Mouse (Mus musculus): ENCODE results near the gene Hdac8.

Hdac8 gene

DNA sequence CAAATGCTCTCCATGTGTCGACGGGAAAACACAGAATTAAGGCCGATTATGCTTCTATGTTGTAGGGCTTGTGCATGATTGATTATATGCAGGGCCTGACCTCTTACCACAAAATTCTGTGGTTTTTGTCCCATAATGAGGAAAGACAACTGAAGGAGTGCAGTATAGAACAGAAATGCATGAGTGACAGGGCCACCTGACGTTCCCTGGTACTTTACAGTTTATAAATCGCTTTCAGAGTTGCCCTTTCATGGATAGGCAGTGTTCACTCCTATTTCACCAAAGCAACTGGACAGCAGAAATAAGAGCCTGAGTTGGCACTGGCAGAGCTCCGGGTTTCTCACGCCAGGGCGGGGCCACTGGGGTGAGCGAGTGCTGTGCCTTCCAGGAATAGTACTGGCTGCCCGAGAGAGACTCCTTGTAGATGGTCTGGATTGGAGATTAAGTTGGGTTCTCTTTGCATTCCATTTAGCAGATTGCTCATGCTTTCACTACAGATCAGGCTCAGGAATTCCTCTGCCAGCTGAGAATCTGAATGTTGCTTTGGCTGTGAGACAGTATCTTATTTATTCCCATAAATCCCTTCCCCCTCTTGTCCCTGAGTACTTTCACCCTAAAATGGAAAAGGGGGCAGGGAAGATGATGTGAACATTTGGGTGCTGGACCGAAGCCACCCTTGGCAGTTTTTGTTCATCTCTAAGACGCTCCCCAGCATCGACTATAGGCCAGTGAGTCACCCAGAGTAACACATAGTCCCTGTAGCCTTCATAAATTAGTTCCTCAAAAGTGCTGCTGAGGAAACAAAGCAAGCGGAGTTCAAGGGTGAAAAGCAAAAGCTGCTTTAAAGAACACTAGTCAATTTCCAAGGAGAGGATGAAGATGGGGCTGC is 155.1 kb downstream of the Hdac8 start:
- ChIA-PET CTCF (no interaction called here), POLR2A (no interaction called here)

DNA sequence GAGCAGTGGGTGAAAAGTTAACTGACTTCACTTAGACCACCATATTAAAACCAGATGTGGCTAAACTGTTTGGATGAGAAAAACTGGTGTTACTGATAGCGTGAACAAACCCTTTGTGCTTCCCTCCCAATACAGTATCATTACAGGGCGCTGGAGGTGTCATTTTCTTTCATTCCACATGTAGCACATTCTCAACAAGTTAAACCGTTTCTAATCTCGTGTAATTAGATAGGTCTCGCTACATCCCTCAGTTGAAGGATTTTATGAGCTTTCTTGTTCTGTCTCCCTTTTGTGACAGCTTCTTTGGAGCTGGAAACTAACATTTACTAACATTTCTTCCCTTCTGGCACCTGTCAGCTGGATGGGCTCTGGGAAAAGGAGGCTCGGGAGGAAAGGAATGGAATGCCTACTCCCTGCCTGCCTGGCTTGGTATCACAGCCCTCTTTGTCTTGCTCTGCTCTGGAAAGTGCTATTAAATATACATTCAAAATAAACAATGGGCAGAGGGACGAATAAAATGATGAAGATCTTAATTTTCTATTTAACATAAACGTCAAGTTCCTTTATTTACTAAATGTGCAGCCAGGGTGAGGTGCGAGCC is 156.2 kb downstream of the Hdac8 start:
- POLR2A ChIA-PET, result interaction anchor here in 1 of 4 experiments (0.6 kb wide), 1 partner anchor 8 kb away, joined by 3 read pairs; no protein-coding TSS in a partner anchor
- CTCF ChIA-PET, result interaction anchor here in 1 of 4 experiments (0.6 kb wide), 1 partner anchor 288 kb away, joined by 3 read pairs; no protein-coding TSS in a partner anchor

DNA sequence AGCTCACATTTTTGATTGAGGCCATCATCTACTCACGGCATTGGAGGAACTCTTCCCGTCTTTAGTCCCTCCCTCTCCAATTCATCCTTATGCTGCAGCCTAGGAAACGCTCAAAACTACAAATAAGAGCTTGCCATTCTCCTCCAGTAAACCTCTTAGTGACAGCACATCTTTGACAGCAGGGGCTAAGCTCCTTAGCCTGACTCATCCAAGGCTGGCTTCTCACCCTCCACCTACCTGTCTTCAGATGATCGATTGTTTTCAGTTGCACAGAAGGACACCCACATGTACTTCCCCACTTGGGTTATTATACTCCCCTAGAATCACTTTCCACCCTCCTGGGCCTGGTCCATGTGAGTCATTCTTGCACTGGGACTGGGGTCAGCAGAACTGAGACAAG is 163.5 kb downstream of the Hdac8 start:
- ChIA-PET POLR2A (no interaction called here), CTCF (interaction anchor here in 1 of 4 experiments (0.6 kb wide), 1 partner anchor 22 kb away, joined by 4 read pairs; no protein-coding TSS in a partner anchor)

DNA sequence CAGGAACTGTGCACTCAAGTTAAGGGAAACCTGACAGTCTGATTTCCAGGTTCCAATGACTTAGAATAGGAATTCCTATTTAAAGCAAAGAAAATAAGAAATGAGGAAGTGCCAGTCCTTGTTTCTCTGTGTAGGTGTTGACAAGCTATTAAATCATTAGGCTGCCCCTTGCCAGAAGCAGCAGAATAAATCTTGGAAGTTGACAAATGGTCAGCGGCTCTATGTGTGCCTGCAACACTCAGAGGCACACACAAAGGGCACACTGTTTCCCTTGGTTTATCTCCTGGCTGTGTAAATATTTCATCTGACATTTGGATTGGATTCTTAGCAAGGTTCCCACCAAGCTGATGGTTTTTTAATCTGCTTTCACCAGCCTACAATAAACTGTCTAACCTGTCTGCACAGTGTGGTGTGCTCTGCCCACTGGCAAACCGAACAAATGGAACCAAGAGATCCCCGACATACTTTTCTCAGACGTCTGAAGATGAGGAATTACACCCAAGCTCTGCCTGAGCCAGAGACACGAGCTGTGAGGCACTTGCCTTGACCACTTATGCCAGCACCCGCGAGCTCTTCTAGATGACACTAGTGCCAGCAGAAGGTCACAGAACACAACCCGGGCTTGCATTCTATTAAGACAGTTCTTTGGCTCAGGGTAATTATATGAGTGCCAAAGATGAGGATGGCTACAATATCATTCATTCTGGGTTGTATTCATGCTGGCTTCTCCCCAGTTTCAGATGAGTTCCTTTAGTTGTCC is 165.6 kb downstream of the Hdac8 start:
- POLR2A ChIA-PET, result interaction anchor here in 2 of 4 experiments (0.7 kb wide), 2 partner anchors 19 to 907 kb away, joined by 3 read pairs; no protein-coding TSS in a partner anchor

DNA sequence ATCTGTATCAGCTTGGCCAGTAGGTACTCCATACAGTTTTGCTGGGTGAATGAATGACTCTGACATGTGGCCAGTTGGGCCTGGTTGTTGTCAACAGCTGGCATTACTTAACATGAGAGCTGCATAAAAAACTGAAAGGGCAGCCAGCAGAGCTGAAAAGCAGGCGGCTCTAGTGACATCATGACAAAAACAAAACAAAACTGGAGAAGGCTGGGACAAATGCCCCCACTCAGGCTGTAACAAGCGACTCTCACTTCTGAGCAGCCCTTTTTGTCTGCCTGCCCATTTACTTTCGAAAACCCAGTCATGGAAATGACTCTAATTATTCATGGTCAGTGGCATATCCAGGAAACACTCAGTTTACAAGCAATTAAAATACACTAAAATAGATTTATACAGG is 185.5 kb downstream of the Hdac8 start:
- ChIA-PET CTCF (interaction anchor here in 1 of 4 experiments (0.6 kb wide), 1 partner anchor 22 kb away, joined by 4 read pairs; no protein-coding TSS in a partner anchor), POLR2A (interaction anchor here in 2 of 4 experiments (0.6 to 0.7 kb wide), 2 partner anchors 20 to 68 kb away, joined by 3 to 4 read pairs; no protein-coding TSS in a partner anchor)

More for the DNA sequence above, 165.6 kb downstream of the Hdac8 start:
- CTCF ChIA-PET, result no interaction called here

DNA sequence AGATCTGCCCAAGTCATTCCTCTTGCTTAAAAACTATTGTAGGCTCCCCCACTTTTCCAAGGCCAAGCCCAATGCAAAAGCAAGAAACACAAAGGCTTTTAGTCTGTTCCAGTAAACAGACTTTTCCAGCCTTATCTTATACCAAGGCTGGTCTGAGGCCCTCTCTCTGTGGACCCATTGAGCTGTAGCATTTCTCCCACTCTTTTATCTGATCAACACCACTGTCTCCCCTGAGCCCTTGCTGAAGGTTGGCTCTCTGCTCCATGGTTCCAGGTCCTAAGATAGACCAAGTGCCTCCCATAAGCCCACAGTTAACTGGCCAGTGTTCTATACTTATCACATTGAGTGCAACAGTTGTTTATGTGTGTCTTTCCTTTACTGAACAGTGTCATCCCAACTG is 185.9 kb downstream of the Hdac8 start:
- POLR2A ChIA-PET, result interaction anchor here in 2 of 4 experiments (0.7 to 1.0 kb wide), 2 partner anchors 14 to 68 kb away, joined by 3 to 4 read pairs; no protein-coding TSS in a partner anchor
- CTCF ChIA-PET, result interaction anchor here in 1 of 4 experiments (0.6 kb wide), 1 partner anchor 22 kb away, joined by 4 read pairs; no protein-coding TSS in a partner anchor

DNA sequence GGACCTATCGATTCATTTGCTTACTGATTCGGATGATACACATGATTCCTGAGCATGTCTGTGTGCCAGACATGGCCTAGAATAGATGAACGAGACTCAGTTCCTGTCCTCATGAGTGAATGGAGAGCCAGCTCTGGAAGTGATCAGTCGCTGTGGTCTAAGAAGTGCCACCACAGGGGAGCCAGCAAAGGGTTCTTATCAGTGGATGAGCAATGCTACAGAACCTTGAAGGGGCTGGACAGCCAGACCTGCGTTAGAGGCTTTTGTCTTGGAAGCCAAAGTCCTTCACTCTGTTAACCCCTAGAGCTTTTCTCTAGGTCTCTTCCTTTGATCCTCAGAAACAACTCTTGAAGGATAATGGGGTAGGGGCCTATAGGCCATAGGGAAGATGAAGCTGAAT is 186.4 kb downstream of the Hdac8 start:
- ChIA-PET POLR2A (interaction anchor here in 1 of 4 experiments (1.0 kb wide), 1 partner anchor 13 kb away, joined by 3 read pairs; no protein-coding TSS in a partner anchor), CTCF (no interaction called here)

DNA sequence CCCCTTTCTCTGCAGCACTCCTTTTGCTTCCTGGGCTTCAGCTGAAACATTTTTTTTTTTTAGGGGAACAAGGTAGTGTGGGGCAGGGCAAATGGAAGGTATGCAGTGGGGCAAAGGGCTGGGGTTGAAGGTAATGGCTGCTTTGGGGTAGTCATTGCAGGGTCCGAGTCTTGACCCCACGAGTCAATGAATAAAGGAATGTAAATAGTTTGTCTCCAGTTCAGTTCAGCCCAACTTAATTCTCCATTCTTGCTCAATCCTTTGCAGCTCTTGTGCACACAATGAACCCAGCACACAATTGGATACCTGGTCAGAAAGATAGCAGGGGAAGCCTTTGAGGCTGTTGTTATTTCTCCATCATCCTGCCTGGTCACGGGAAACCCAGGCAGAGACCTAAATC is 194.0 kb downstream of the Hdac8 start:
- ChIA-PET CTCF (no interaction called here), POLR2A (interaction anchor here in 1 of 4 experiments (1.2 kb wide), 1 partner anchor 59 kb away, joined by 4 read pairs; the partner anchor contains the start of gene Cited1)

DNA sequence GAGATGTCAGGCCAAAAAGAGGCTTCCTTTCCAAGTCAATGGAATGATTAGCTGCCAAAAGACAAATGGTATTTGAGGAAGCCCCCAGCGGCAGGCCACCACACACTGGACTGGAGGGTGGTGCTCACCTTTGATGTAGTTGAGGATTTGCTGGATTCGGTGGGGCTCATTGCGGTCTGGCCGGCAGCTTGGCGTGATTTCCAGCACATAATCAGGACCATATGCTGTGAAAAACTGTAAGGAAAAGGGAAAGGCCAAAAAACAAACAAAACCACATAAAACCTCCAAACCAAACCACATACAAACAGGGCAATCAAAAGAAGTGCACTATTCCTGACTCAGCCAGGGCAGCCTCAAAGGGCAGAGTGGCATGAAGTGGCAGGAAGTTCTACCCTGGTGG is 197.6 kb downstream of the Hdac8 start:
- ChIA-PET POLR2A (interaction anchor here in 1 of 4 experiments (0.6 kb wide), 1 partner anchor 25 kb away, joined by 3 read pairs; no protein-coding TSS in a partner anchor), CTCF (no interaction called here)

DNA sequence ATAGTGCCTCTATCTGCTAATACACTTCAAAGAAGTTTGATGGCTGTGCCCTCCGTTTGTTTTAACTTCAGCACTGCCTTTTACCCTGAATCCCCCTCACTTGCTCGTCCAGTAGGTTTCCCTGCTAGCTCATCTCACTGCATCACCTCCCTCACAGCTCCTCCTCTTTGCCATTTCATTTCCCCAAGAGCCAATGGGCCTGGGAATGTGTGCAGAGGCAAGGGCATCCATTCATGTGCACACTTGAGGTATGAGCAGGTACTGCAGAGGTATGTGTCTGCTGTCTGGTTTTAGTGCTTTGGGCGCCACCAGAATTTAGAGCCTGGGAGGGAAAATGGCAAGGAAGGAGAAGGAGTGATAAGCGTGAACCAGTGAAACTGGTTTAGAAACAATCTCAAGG is 199.4 kb downstream of the Hdac8 start:
- CTCF ChIA-PET, result interaction anchor here in 1 of 4 experiments (0.7 kb wide), 1 partner anchor 381 kb away, joined by 6 read pairs; no protein-coding TSS in a partner anchor
- POLR2A ChIA-PET, result interaction anchor here in 3 of 4 experiments (1.2 to 2.0 kb wide), 6 partner anchors 13 to 187 kb away, joined by 3 to 15 read pairs (median 3); partner anchors contain the start of genes Cited1 (in 2 of the 3) and Pin4 (in 1 of the 3)

DNA sequence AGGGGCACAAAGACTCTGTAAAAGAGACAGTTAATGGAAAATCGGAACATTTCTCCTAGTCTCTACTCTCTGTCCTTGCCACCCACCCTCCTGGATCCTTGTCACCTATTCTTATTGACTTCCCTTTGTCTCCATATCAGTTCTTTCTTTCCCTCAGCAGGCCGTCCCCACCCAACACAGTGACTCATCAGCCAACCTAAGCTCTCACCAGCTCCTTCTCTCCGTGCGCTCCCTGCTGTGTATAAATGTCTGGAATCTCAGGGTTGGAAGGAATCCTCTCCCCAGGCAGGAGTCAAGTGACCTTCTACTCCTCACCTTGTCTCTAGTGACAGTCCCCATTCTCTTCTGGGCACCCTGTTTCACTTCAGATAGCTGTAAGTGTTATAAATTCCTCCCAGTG is 200.2 kb downstream of the Hdac8 start:
- CTCF ChIA-PET, result interaction anchor here in 2 of 4 experiments (0.6 to 0.9 kb wide), 2 partner anchors 85 to 363 kb away, joined by 3 read pairs; no protein-coding TSS in a partner anchor
- POLR2A ChIA-PET, result interaction anchor here in 3 of 4 experiments (0.5 to 2.0 kb wide), 9 partner anchors 12 to 186 kb away, joined by 3 to 15 read pairs (median 3); partner anchors contain the start of genes Cited1 (in 3 of the 3), Pin4 (in 1 of the 3) and Rps4x (in 1 of the 3)

DNA sequence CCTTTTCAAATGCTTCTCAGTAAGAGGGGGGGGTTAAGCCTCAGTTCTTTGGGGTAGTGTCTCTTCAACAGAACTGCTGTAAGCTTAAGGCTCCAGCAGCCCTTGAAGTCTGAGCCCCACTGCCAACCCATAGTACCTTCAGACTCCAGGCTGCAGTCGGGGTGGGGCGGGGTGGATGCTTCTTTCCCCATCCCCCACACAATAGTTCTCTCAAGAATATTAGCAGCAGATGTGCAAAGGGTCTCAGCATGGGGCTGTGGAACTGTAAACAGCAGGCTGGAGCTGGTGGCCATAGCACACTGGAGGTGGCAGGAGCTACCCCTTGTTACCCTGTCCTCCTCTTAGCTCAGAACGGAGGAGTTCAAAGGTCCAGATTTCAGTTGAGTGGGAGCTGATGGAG is 202.7 kb downstream of the Hdac8 start:
- POLR2A ChIA-PET, result interaction anchor here in 1 of 4 experiments (0.6 to 1.1 kb wide), 2 partner anchors 10 kb away, joined by 3 to 6 read pairs; no protein-coding TSS in a partner anchor
- CTCF ChIA-PET, result no interaction called here

DNA sequence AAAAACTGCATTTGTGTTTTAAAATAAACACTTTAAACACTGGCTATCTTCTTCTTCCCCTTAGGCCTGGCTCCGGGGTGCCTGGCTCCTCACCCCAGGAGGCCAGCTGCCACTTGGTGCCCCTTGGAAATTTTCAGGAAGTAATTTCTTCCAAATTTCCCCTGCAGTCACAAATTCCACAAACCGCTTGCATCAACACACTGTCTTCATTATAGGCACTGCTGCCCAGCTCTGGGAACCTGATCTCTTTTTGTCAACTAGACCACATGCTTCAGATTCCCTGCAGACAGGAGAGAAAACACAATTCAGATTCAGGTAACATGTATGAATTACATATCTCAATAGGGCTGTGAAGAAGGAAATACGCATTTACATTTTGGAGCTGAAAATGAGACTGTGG is 220.3 kb downstream of the Hdac8 start:
- POLR2A ChIA-PET, result interaction anchor here in 1 of 4 experiments (0.7 to 0.8 kb wide), 2 partner anchors 9 to 305 kb away, joined by 3 read pairs; no protein-coding TSS in a partner anchor
- CTCF ChIA-PET, result no interaction called here

DNA sequence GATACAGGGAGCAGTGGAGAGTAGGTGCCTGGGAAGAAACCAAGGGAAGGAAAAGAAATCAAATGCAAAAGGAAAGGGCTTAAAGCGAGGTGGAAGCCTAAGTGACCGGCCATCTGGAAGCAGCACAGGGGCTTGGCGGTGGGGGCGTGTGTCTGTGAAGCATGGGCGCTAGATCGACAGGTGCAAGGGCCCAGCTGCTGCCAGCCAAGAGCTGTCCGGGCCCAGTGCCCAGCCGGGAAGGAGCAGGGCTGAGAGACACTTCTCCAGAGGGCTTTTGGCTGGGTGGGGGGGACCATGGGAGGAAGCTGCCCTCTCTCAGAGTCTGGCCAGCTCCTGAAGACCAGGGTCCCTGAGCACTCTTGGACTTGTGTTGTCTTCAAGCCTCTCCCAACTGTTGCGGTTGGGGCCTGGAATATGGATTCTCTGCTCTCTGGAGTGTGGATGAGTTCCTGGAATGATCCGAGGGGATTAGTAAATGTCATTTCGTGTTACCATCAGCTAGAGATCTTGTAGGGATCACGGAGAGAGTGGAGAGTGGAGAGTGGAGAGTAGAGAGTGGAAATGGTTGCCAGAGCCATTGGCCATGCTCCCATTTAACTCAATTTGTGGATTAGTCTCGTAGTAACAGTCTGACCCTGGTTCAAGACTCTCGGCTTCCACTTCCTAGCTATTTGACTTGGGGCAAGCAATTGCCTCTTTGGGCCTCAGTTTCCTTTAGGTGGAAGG is 242.4 kb downstream of the Hdac8 start:
- POLR2A ChIA-PET, result no interaction called here
- CTCF ChIA-PET, result no interaction called here

DNA sequence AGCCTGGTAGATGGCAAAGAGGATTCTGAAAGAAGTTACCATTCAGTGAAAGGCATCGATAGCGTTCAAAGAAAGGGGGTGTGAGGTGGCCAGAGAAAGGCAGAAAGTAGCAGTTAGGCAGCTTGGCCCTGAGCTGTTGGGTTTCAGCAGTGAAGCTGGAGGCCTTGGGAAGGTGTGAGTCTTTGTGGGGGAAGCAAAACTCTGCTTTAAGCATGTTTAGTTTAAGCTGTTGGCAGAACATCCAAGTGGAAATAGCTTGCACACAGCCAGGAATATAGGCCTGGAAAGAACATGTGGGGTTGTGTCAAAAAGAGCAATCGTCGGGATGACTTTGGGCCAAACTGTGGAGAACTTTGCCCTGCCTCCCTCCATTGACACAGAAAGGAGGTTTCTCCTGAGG is 245.4 kb downstream of the Hdac8 start:
- ChIA-PET CTCF (no interaction called here), POLR2A (interaction anchor here in 1 of 4 experiments (1.4 kb wide), 1 partner anchor 45 kb away, joined by 3 read pairs; no protein-coding TSS in a partner anchor)

DNA sequence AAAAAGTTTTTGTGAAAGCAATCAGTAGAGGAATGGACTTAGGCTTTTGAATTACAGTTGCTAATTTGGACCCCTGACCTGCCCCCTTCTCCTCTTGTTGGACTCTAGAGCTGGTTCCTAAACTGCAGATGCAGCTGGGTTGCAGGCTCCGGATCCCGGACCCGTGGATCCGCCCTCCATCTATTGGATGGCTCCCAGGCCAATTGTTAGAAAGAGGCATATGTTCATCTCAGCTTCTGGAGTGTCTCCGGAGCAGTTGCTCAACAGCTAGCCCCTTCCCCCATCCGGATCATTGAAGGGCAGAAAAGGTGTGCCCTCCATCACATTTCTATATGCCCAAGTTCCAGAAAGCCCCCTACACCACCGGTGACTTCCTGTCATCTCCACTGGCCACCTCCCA is 251.3 kb downstream of the Hdac8 start:
- ChIA-PET CTCF (interaction anchor here in 1 of 4 experiments (0.6 kb wide), 1 partner anchor 1148 kb away, joined by 3 read pairs; no protein-coding TSS in a partner anchor), POLR2A (no interaction called here)

Measured in embryonic stem cell, embryonic (primary cell).